Mouse (Mus musculus): Measurements from ENCODE around the gene Rack1. TPM values are rescaled to one million over a fixed set of nuclear protein-coding genes. Genes with fewer than 3 reads are reported as not detected.

The Rack1 gene
- total and polyA plus RNA-seq, 2 experiments from 2014 or later: 317 to 1,043 TPM

- TF ChIP-seq CTCF (IDR thresholded peaks at IDR 0.05): no peak
- ATAC-seq (ENCODE audit: low FRiP score): no peak
These were observed 52.1 kb downstream of the Rack1 start for GRCm38 (mm10) chr11:48852190-48852589.

DNA sequence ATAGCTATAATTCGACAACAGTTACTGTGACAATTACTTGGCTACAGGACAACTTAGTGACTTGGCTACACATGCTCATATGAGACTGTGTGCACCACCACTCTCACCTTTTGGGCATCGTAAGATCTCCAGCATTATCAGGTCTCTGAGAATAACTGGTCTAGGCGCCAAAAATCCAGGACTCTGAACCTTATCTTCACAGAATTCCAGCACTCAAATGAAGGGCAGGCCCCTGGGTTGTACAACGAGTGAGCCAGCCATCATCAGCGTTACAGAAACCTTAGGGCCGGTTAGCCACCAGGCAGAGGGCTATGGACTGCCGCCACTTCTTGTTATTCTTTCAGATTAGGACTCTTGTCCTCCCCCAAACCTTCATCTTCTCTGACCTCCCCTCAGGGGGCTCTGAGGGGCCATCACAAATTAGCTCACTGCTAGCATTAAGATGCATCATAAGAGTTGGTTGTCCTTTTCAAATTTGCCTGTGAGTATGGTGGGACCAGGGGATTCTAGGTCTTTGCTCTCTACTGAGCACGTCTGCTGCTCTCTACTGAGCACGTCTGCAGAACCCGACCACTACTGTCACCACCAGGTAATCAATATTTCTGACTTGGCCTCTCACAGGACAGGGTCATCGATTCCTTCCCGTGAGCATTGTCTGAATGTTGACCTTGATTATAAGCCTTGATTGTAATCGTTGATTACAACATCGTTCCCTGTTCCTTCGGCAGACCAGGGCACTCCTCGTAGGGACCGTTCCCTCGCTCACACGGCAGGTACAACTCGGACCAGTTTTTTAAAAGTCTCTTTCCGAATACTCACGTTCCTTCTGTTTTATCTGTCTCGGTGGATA, 52.7 kb downstream of the Rack1 start:
- no peak for DNase-seq (ENCODE audit: low spot score)

More at GRCm38 (mm10) chr11:48852190-48852589, 52.1 kb downstream of the Rack1 start:
- WGBS: 77% methylated on average over 4 of the region's 4 CpGs
- Histone ChIP-seq H3K27me3 (ENCODE audit: insufficient read depth, low read length) (no peaks in the 10 kb centered on the region), H3K9me3 (ENCODE audit: low read length) (no peaks in the 10 kb centered on the region), H3K9ac (replicated peaks; ENCODE audit: low read length, poor library complexity, severe bottlenecking) (no peak overlapping the region), H3K4me1 (ENCODE audit: insufficient read depth, low read length) (peaks cover 6% of the 10 kb centered on the region; the same call in 1 of the 2 replicates), H3K4me2 (ENCODE audit: low read depth, low read length, poor library complexity, severe bottlenecking) (peak overlapping the region; percentile 89), H3K4me3 (ENCODE audit: low read depth, low read length) (peak overlapping the region; percentile 52), H3K36me3 (ENCODE audit: insufficient read depth, low read length) (no peaks in the 10 kb centered on the region), H3K27ac (ENCODE audit: low read depth, low read length) (0 out of 2 replicates have a peak overlapping the region, but pooled peaks have one; percentile 52)
- DNase-seq (ENCODE audit: low spot score): no peak

DNA sequence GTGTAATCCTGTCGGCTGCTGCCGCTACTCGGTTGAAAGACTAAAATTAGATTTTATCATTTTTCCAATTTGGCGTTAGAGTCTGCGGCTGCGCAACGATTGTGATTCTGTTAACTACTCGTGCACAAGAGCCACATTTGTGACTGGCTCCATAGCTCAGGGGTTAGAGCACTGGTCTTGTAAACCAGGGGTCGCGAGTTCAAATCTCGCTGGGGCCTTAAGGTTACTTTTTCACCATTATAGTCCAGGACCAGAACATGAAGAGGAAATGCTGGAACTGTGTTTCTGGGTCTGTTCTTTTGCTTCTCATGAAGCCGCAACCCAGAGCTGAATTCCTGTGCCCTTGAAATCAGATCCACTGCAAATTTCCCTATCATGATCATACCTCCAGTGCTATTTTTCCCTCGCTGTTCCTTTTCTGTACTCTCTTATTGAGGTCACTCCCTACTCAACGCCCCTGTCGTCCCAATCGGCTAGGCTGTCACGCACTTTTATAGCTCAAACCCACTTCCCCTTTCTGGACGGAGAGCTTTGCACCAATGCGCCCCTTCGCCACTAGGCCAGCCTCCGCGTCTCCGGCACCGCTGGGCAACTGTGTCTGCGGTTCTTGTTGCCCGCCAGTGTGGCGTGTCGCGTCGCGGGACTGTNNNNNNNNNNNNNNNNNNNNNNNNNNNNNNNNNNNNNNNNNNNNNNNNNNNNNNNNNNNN, 53.5 kb downstream of the Rack1 start:
- no peaks in the 10 kb centered on the region for H3K9me3 ChIP-seq (ENCODE audit: low read length)
- H3K27me3 ChIP-seq (ENCODE audit: insufficient read depth, low read length): no peaks in the 10 kb centered on the region
- under 1% methylated on average over 31 of the region's 31 CpGs for WGBS
- ATAC-seq (ENCODE audit: low FRiP score) (peak; percentile 46), DNase-seq (ENCODE audit: low spot score) (peak; percentile 85)
- peak overlapping the region; percentile 89 for H3K4me2 ChIP-seq (ENCODE audit: low read depth, low read length, poor library complexity, severe bottlenecking)
- TF ChIP-seq CTCF (IDR thresholded peaks at IDR 0.05): no peak; the same call in 1 of the 2 replicates
- peaks cover 6% of the 10 kb centered on the region; the same call in 1 of the 2 replicates for H3K4me1 ChIP-seq (ENCODE audit: insufficient read depth, low read length)
- peak overlapping the region; percentile 52; the same call in 1 of the 2 replicates for H3K27ac ChIP-seq (ENCODE audit: low read depth, low read length)
- no peaks in the 10 kb centered on the region for H3K36me3 ChIP-seq (ENCODE audit: insufficient read depth, low read length)
- H3K9ac ChIP-seq (replicated peaks; ENCODE audit: low read length, poor library complexity, severe bottlenecking): peak overlapping the region; percentile 50
- H3K4me3 ChIP-seq (ENCODE audit: low read depth, low read length): peak overlapping the region; percentile 52

More for the DNA sequence above, 52.7 kb downstream of the Rack1 start:
- H3K27ac ChIP-seq (ENCODE audit: low read depth, low read length): peak overlapping the region; percentile 52; the same call in 1 of the 2 replicates
- H3K27me3 ChIP-seq (ENCODE audit: insufficient read depth, low read length): no peaks in the 10 kb centered on the region
- H3K4me3 ChIP-seq (ENCODE audit: low read depth, low read length): peak overlapping the region; percentile 52
- no peak for TF ChIP-seq CTCF (IDR thresholded peaks at IDR 0.05)
- peak; percentile 28; the same call in 1 of the 2 replicates for ATAC-seq (ENCODE audit: low FRiP score)
- 8% methylated on average over 23 of the region's 23 CpGs for WGBS
- H3K4me2 ChIP-seq (ENCODE audit: low read depth, low read length, poor library complexity, severe bottlenecking): peak overlapping the region; percentile 89
- no peaks in the 10 kb centered on the region for H3K9me3 ChIP-seq (ENCODE audit: low read length)
- H3K9ac ChIP-seq (replicated peaks; ENCODE audit: low read length, poor library complexity, severe bottlenecking): peak overlapping the region; percentile 50
- H3K36me3 ChIP-seq (ENCODE audit: insufficient read depth, low read length): no peaks in the 10 kb centered on the region
- peaks cover 6% of the 10 kb centered on the region; the same call in 1 of the 2 replicates for H3K4me1 ChIP-seq (ENCODE audit: insufficient read depth, low read length)

Other genes with a start within 250 kb of the Rack1 start
- 38.9 and 41.5 TPM in 2 replicates for gene Trim41, start 17.0 kb downstream of the Rack1 start, total RNA-seq (2014; rRNA removed)
- 5.0 and 5.1 TPM in 2 replicates for gene Trim41, start 17.0 kb downstream of the Rack1 start, polyA plus RNA-seq (2015; fragmentation: Nextera tagmentation; extraction: Ambion mirVana)
- 7.7 and 8.6 TPM in 2 replicates for gene Trim7, start 25.8 kb downstream of the Rack1 start, total RNA-seq (2014; rRNA removed)
- gene Trim7, start 25.8 kb downstream of the Rack1 start, polyA plus RNA-seq (2015; fragmentation: Nextera tagmentation; extraction: Ambion mirVana): 3.4 and 3.7 TPM in 2 replicates
- 4.3 and 8.2 TPM in 2 replicates for gene Gm12184, start 26.3 kb downstream of the Rack1 start, total RNA-seq (2014; rRNA removed)
- gene Gm12184, start 26.3 kb downstream of the Rack1 start, polyA plus RNA-seq (2015; fragmentation: Nextera tagmentation; extraction: Ambion mirVana): 2.4 and 3.0 TPM in 2 replicates
- 6.2 and 7.6 TPM in 2 replicates for gene Irgm1, start 71.4 kb downstream of the Rack1 start, total RNA-seq (2014; rRNA removed)
- 4.9 and 5.8 TPM in 2 replicates for gene Irgm1, start 71.4 kb downstream of the Rack1 start, polyA plus RNA-seq (2015; fragmentation: Nextera tagmentation; extraction: Ambion mirVana)
- gene Gm5431, start 101.9 kb downstream of the Rack1 start, total RNA-seq (2014; rRNA removed): 0.60 and 1.5 TPM in 2 replicates
- 0.12 and 0.27 TPM in 2 replicates for gene Gm5431, start 101.9 kb downstream of the Rack1 start, polyA plus RNA-seq (2015; fragmentation: Nextera tagmentation; extraction: Ambion mirVana)
- 0.76 and 1.1 TPM in 2 replicates for gene Psme2b, start 145.9 kb downstream of the Rack1 start, total RNA-seq (2014; rRNA removed)
- gene Psme2b, start 145.9 kb downstream of the Rack1 start, polyA plus RNA-seq (2015; fragmentation: Nextera tagmentation; extraction: Ambion mirVana): 1.8 and 2.1 TPM in 2 replicates
- 0.33 TPM in 1 of 2 replicates, not detected in the other for gene Olfr56, start 178.6 kb downstream of the Rack1 start, total RNA-seq (2014; rRNA removed)
- not detected in 2 replicates for gene Olfr56, start 178.6 kb downstream of the Rack1 start, polyA plus RNA-seq (2015; fragmentation: Nextera tagmentation; extraction: Ambion mirVana)
- gene 9930111J21Rik1, start 179.1 kb downstream of the Rack1 start, total RNA-seq (2014; rRNA removed): 0.88 and 1.5 TPM in 2 replicates
- 0.13 and 0.25 TPM in 2 replicates for gene 9930111J21Rik1, start 179.1 kb downstream of the Rack1 start, polyA plus RNA-seq (2015; fragmentation: Nextera tagmentation; extraction: Ambion mirVana)
- 0.24 TPM in 1 of 2 replicates, not detected in the other for gene Gm12185, start 191.9 kb downstream of the Rack1 start, total RNA-seq (2014; rRNA removed)
- gene Gm12185, start 191.9 kb downstream of the Rack1 start, polyA plus RNA-seq (2015; fragmentation: Nextera tagmentation; extraction: Ambion mirVana): not detected in 2 replicates
- not detected in 2 replicates for gene Tgtp1, start 193.8 kb downstream of the Rack1 start, total RNA-seq (2014; rRNA removed)
- gene Tgtp1, start 193.8 kb downstream of the Rack1 start, polyA plus RNA-seq (2015; fragmentation: Nextera tagmentation; extraction: Ambion mirVana): 0.15 TPM in 1 of 2 replicates, not detected in the other